Mouse (Mus musculus) lung, postnatal 36 days (tissue): ENCODE measurements around the gene Creg2.
A peak's percentile ranks its signal among the peaks of the same experiment; 100 is the strongest.
"Not testable (repeated sequence)": the region's sequence is repeated elsewhere in the genome, so short reads cannot be mapped to it uniquely, and the experiment has no call there.

ENCODE experiments used
- DNase-seq: peaks from one replicate; pipeline ENCODE4 v3.0.0; 2022; ENCODE audit warnings: mixed read lengths

Creg2 gene

DNA sequence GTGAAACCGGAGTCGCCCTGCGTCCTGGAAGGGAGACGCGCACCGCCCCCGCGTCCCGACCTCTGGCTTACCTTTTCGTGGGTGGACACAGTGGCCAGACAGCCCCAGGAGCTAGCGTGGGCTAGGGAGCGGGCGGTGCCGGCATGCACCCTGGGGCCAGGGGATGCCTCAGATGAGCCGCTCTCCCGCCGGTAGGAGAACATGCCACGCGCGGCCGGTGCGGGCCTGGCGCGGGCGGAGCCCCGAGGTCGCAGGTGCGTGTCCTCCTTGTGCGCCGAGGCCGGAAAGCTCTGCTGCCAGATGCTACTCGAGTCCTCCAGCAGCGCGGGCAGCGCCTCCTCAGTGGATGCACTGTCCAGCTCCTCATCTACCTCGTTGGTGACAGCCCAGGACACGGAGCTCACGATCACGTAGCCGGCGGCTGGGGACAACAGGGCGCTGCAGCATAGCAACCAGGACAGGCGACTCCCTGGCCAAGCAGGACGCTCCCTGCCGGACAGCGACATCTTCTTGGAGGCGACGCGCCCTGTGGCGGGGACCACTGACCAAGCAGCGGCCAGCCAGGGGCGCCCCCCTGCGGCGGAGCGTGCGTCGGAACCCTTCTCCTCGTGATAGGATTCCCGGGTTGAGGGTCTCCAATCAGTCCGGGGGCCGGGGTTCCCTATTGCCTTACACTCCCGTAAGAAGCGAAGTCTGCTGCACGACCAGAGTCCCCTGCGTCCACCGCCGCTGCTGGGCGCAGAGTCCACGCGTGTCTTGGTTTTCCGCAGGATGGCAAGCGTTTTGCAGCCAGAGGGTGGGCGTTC, 636 bp downstream of the Creg2 start:
- peak; percentile 47 for DNase-seq

DNA sequence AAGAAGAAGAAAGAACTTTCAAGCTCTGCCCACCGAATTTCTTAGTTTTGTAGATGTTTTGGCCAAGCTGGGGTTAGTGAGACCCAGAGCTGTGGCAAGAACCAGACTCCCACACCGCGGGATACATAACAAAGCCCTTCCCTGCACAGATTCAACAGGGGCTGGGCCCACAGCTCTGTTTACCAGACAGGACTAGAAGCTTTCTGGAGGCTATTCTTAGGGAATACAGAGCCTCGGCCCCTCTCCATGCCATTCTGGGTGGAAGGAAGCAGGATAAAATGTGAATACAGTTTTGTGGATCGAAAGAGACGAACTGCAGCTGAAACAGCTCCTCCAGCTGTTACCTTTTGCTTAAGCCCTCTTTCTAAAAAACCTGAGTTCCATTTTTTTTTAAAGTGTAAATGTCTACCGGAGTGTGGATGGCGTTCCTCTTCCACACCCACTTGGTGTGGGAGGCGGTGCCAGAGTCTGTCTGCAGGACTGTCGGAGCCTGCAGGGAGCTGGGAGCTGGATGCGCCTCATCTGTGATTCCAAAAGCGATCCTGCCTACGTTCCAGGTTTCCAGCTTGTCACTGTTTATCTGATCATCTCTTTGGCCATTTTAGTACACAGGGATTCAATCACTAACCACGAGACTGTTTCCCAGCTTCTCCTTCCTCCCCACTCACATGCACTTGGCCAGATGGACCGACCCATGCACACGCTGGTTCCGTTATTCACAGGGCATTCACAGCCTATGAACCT, 1.4 kb downstream of the Creg2 start:
- peak; percentile 2 for DNase-seq

DNA sequence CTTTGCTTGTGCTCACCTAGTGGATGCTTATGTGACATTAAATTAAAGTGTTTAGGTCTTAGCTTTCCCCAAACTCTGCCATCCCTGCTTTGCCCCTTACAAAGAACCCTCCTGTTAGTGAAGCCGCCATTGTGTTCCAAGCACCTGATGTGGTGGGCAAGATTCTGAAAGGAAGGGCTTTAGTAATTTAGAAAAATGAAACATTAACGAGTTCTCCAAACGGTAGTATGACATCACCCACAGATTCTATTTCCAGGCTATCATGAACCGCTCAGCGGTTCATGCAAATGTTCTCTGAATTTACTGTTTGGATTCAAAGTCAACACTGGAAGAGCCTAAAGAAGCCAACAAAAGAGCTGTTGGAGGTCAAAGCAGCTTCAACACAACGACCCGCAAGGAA, 2.7 kb downstream of the Creg2 start:
- DNase-seq = no peak

DNA sequence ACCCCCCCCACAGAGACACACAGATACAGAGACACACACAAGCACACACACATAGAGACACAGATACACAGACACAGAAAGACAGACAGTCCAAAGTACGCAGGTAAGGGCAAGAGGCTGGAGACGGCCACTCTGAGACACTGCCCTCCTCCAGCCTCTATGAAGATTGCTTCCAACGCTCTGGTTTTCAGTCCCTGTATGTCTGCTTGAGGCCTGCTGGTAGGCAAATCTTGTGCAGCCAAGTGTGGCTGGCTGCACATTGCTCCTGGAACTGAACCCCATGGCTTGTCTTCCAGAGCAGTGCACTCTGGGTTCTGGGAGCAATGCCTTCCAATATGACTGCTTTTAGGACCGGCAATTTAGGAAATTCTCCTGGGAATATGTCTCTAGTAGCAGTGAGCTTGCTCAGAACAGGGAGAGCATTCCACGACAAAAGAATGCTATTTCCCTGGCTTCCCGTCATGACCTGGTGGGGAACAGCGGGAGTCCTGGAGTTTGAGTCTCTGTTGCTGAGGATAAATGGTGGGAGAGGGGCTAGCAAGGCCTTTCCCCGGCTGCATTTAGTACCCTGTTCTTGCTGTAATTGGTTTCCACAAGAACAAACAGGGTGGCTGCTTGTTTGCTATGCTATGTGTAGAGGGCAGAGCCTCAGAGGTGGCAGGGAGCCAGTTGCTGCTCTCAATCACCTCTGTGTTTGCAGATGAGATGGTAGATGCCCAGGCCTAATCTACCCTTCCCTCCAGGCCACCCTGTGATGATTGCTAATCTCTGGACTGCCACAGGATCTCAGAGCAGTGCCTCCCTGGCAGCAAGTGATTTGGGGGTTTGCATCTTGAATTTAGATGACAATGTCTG, 5.1 kb downstream of the Creg2 start:
- no peak for DNase-seq

DNA sequence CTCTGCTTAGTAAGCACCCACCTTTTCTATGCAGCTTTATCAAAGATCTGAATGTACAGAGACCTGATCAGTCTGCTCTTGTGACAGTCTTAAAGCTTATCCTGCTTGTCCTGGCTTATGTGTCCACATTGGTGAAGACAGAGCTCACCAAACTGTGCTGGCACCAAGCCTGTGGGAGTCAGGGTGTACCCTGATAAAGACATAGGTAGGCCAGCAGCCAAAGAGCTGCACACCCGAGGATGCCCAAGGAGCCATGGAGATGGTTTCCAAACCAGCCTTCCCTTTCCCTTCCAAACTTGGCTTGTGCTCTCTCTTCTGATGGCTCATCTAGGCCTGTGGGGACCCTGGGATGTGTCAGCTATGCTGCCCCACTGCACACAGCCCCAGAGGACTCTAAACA, 6.9 kb downstream of the Creg2 start:
- DNase-seq = no peak

DNA sequence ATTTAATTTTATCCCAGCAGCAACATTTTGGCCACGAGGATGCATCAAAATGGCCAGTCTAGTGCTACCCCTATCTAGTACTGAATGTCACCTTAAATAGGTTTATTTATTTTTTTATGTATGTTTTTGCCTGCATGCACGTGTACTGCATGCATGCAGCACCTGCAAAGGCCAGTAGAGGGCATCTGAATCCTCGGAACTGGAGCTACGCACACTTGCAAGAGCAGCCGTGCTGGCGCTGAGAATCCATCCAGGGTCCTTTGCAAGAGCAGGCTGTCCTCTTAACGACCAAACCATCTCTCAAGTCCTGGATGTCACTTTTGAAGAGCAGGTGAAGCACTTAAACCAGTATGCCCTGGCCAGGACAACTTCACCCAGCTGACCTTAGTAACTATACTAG, 9.6 kb downstream of the Creg2 start:
- no peak for DNase-seq

DNA sequence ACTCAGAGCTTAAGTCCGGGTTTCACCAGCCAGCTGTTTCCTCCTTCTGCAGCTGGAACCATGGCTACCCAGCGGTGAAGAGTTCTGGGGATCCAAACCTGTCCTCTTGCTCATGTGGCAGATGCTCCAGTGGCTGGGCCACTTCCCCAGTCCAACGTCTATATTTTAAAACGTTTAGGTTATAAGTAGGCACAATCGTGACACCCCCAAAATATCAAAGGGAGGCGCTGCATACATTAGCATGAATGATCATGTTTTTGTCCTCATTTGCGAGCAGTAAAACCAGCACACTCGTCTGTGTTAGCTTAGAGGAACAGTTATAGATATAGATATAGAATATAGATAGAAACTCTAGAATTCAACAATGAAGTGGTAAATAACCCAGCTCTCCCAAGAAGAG, 14.1 kb downstream of the Creg2 start:
- no peak for DNase-seq

DNA sequence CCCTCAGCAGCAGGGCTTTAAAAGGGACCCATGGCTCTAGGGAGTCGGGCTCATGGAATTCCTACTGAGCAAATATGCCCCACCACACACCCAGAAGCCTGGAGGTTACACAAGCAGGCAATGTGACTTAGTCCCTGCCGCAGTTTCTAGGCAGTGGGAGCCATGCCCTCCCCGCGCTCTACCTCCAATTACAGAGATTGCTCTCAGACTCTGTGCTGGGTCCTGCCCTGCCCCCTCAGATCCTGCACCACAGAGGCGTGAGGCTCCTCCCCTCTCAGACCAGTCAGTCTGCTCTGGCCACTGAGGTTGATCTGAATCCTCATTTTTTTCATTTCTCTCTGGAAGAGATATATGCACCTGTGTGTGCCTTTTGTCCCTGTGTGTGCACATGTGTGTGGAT, 14.6 kb downstream of the Creg2 start:
- DNase-seq = peak; percentile 11

DNA sequence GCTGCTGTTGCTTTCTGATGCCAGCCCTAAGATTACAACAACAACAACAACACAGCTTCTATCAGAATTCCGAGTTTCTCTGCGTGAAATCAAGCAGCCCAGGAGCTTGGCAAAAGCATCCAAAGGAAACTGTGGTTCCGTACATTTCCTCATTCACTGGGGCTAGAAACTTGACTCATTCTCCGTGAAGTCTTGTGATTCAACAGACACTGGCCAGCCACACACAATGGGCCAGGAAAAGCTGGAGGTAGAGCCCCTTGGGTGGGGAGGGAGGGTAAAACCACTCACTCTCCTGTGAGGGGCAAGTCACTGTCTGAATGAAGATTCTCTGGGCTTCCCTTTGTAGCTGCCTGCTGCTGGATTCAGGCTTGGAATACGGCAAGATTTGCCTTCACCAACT, 15.1 kb downstream of the Creg2 start:
- no peak for DNase-seq

DNA sequence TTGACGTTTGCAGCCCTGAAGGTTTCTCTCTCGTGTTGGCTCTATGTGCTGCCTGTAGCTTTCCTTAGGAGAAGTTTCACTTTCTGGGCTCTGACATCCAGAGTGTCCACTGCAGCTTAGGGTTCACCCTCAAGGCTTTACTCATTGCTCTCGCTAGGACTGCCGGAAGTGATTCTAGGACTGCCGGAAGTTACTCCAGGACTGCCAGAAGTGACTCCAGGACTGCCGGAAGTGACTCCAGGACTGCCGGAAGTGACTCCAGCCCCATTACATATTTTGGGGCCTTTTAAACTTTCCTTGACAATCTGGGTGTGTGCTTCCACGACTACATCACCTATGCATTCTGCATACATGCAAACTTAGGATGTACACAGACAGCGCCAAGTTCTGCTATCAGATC, 22.7 kb downstream of the Creg2 start:
- DNase-seq = no peak

DNA sequence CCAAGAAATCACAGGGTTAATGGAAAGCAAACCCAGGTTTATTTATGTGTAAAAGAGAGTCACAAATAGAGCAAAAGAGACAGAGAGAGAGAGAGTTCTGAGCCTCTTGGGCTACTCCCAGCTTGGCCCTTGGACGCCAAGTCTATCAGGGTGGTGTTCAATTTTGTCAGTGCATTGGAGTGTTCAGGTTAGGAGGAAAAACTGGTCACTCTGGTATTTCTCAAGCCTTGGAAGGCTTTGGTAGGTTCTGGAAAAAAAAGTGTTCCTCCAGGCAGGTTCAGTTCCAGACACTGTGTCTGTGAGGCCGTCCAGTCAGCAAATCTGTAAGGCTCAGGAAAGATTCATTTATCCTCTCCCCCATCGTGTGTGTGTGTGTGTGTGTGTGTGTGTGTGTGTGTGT, 25.8 kb downstream of the Creg2 start:
- no peak for DNase-seq

DNA sequence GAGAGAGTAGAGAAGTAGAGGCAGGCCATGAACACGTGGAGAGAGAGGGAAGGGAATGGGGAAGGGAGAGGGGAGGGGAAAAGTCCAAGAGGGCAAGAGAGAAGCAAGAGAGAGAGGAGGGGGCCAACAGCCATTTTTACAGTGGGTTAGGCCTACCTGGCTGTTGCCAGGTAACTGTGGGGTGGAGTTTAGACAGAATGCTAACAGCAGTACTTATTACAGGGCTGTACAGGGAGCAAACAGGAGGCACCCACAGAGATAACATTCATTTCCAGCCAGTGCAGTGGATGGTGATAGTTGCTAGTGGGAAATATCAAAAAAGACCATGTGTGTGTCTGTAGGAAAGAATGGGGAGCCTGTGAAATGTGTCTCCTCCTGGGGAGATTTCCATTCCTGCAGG, 27.5 kb downstream of the Creg2 start:
- no peak for DNase-seq

DNA sequence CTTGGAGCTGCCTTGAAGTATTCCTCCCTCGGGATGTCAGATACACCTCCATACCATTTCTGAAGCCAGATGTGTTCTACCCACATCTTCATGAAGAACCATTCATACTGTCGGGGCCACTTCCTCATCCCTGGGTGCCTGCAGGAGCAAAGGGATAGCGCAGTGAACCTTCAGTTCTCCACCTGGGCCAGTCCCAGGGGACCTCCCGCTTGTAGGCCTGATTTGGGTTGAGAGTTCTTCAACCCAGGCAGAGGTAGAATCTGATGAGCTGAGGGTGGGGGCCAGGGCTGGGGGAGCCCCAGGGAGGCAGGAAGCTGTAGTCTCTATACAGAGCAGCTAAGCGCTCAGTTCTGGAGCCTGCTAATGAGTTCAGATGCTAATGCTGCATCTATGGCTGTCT, 28.2 kb downstream of the Creg2 start:
- DNase-seq = no peak

DNA sequence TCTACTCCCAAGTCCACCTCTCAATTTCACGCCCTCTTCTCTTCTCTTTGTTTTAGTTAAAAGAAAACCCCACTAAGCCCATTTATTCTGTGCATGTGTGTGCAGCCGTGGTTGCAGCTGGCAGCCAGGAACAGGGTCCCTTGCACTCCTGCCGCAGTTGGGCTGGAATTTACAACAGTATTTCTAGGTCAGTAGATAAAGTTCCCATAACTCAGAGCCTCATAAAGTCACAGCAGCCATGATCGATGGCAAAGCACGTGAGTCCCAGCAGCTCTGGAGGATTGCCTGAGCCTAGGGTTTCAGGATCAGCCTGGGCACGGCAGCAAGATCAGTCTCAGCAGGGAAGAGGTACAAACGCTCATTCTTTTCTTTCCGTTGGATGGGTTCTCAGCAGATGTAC, 32.8 kb downstream of the Creg2 start:
- DNase-seq = no peak

DNA sequence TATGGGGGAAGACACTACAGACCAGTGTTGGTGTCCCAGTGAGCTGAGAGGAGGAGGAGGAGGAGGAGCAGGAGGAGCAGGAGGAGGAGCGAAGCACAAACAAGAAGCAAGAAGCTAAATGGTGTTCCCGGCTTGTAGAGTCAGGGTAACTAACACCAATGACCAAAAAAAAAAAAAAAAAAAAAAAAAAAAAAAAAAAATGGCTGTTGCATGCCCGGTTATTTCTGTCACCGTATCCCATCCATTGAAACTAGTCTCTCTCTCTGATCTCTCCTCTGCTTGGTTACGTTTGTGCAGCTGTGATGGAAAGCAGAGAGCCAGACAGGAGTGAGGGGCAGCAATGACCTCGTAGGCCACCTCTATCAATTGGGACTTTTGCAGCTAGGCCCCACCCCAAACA, 35.7 kb downstream of the Creg2 start:
- DNase-seq = no peak

DNA sequence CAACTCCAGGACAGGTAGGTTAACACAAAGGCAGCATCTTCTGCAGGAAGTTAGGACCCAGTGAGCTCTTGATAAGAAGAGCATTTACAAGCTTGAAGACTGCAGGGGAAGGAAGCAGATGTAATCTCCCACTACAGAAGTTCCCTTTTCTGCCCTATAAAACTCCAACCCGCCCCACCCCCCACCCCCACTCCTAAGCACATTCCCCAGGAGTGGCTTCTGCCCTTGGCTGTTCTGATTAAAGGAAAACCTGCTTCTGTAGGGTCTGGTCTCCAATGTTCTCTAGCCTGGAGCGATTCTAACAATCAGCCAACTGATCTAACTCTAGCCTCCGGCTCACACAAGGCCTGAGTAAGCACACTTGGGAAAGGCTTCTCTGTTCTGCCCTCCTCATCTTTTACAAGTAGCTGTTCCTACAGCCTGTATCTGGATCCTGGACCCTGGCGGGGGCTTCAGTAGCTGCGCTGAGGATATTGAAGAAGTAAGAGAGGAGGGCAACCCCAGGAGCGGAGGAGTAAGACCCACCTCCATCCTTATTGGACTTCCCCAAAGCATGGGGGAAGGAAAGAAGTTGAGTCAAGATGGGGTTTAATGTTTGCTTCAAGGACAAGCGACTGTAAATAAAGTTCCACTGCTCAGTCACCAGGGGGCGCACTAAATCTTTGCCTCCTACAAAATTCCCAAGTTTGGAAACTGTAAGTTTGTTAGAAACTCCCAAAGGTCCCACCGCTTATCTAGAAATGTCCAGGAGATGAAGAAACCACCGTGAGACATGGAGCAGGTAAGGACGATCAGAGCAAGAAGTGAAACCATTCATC, 36.6 kb downstream of the Creg2 start:
- peak; percentile 28 for DNase-seq

DNA sequence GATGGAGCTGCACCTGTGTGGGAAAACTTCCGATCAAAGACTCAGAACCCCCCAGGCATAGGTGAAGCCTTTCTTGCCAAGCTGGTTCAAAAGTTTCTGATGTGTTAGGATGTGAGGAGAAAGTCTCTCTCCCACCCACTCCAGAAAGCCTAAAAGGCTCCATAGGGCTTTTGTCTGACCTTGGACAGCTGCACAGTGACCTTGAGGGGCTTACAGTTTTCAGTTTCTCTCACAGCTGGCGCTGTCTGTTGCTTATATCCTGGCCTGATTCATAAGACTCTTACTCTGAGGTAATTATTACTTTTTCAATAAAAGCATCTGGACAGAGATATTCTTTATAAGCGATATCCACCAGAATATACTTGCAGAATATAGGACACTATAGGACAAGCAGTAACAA, 38.2 kb downstream of the Creg2 start:
- DNase-seq = no peak

DNA sequence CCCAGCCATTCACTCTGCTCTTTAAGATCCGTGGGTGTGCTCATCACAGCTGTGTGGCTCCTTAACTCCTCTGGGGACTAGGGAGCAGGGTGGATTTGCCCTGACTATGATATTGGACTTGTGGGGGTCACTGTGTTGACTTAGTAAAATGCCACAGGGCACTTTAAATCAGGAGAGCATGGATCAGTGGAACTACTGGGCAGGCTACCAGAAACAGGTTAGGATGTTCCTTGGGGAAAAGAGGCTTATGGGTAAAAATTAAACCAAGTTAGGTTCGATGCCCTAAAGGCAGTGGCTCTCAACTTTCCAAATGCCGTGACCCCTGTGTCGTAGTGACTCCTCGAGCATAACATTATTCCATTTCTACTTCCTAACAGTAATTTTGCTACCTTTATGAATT, 38.8 kb downstream of the Creg2 start:
- no peak for DNase-seq

DNA sequence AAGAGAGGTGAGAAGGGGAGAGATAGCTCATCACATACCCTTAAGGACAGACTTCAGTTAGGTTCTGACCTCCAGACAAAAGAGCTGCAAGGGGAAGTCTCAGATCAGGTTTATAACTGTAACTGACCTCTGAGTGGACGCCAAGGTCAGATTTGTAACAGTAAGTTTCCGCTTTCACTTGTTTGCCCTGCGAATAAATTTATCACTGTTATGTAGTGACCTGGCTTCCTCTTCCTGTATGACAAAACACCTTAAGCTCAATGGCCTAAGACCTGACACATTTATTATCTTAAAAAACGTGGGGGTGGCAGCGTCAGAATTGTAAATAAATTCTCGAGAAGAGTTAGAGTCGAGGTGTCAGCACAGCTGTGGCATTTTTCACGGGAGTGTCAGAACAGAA, 42.7 kb downstream of the Creg2 start:
- DNase-seq = no peak

DNA sequence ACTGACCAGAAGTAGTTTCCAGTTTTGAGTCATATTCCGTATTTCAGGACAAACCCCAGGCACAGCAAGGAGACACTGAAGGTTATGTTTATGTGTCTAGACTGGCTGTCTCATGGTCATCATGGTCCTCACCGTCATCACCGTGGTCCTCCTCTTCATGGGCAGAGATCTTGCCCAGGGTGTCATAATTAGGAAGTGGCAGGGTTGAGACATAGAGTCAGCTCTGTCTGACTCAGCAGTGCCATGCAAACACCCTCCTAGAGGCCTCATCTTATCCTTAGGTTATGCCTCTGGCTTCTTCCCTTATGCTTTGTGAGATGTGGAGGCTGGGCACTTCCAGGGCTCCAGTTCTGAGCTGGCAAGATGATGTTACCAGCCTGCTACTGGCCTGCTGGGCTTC, 48.8 kb downstream of the Creg2 start:
- DNase-seq = peak; percentile 32

DNA sequence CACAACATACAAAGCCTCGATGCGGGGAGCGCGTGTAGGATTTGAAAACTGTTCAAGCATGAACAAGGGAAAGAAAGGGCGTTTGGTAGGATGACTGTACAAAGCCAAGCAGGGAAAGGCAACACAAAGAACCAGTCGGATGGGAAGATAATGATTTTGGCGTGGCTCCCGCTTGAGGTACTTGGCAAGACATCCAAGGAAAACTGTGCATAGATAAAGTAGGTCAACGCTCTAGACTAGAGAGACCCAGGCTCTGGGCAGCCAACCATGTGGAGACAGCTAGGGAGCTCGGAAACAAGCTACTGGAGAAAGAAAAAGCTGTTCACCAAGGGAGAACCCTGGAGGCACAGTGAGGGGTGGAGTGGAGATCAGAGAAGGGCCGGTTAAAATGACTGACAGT, 52.5 kb downstream of the Creg2 start:
- DNase-seq = no peak

DNA sequence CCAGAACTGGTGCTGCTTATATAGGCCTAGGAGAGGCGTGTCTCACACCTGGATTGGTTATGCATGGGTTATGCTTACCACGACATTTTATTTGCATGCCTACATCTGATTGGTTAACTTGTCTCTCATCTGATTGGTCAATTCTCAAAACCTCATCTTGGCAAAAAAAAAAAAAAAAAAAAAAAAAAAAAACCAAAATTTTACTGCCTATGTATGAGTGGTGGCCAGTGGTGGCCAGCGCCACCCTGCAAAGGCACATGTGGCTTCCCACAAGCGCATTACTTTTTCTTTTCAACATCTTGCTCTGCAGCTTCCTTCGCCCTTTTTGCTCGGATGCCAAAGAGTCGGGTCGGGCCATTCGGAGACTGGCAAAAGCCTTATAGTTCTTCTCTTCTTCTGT, 54.1 kb downstream of the Creg2 start:
- DNase-seq = not testable (repeated sequence)

DNA sequence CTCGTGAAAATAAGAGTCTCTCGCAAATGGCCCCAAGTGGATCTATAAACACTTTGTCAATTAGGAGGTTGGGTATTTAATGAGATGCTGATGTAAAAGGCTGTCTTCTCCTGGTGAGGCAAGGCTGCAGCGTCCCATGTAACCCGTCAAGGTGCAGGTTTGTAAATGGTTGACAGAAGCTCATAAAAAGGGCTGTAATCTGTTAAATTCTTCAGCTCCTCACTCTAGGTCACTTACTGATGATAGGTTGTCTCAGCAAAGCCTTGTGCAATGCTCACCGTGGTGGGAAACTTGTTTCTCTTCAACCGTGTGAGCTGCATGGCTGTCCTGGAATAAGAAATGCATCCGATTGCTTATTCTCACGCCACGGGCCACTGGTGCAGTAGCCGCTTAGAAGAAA, 57.4 kb downstream of the Creg2 start:
- no peak for DNase-seq
